Mouse (Mus musculus) c-Kit-negative CD71-positive TER-119-positive erythroid progenitor cells, embryonic 14.5 days (primary cell): ENCODE measurements around the gene Usp29.
"Not testable (repeated sequence)": the region's sequence is repeated elsewhere in the genome, so short reads cannot be mapped to it uniquely, and the experiment has no call there.

Experiments used
- DNase-seq: peaks from one replicate; pipeline ENCODE4 v3.0.0-alpha.2; 2013; ENCODE audit warnings: low read depth, low spot score

Gene Usp29

GRCm38 (mm10) chr7:6869556-6869955, 139.2 kb downstream of the Usp29 start:
- no peak for DNase-seq

- DNase-seq, result no peak
Measured at GRCm38 (mm10) chr7:6874448-6874847, 144.1 kb downstream of the Usp29 start.

- DNase-seq, result no peak
Measured at GRCm38 (mm10) chr7:6878202-6878601, 147.8 kb downstream of the Usp29 start.

- not testable (repeated sequence) for DNase-seq
Measured at GRCm38 (mm10) chr7:6878849-6879248, 148.5 kb downstream of the Usp29 start.

- DNase-seq, result no peak
Measured at GRCm38 (mm10) chr7:6879512-6880164, 149.3 kb downstream of the Usp29 start.

DNA sequence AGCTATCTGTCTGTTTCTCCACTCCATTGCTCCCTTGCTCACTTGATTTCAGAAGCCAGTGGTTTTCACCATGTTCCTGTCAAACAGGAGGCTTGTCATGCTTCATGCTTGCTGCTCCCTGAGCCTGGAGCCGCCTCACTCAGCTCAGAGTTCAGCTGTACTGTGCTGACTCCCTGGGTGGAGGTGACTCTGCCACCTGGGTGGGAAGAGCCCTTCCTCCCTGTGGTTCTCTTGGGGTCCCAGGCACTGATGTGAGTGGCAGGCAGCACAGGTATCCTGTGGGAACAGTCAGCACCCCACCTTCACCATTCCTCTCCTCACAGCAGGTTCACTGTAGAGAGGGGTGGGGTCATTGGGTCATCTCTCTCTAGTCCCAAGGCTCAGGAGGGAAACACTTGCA, 150.5 kb downstream of the Usp29 start:
- not testable (repeated sequence) for DNase-seq

DNA sequence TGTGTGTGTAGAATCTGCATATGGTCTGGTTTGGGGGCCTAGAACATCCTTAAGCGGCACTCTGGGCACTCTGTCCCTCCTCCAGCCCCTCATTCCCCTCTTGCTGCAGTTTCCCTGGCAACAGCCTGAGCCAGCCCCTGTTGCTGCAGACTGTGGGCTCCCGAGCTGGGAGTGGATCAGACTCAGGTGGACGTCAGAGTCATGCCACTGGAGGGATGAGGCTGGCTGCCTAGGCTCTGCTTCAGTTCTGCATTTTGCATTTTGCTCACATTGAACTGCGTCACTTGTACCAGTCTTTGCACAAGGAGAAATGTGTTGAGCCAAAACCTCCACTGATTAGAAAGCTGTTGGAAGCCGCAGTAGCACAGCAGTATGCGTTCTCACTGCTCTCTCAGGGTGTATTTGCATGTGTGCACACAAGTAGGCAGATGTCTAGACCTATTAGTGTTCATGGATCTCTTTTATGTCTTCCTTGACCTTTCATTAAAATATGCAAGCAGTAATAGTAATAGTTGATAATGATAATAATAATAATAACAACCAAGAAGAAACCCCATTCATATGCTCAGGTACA, 151.2 kb downstream of the Usp29 start:
- DNase-seq, result no peak

GRCm38 (mm10) chr7:6883376-6884147, 153.2 kb downstream of the Usp29 start:
- DNase-seq, result no peak

DNA sequence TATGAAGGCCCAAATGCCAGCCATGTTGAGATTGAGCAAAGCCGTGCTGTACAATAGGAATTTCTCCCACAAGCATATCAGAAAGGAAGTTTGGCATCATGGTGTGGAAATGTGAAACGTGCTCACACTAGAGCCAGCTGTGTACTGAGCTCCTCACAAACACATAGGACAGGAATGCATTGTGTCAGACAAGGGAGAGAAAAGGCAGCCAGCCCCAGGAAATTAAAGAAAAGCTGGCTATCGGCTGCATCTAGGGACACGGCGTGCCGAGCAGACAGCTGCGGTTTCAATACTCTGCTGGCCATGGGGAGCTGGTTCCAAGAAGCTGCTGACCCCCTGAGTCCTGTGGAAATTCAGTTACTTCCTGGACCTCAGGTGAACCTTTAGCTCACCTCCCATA, 155.0 kb downstream of the Usp29 start:
- DNase-seq, result no peak

GRCm38 (mm10) chr7:6886896-6887295, 156.5 kb downstream of the Usp29 start:
- DNase-seq, result no peak

GRCm38 (mm10) chr7:6889871-6890270, 159.5 kb downstream of the Usp29 start:
- no peak for DNase-seq

GRCm38 (mm10) chr7:6891206-6891605, 160.8 kb downstream of the Usp29 start:
- DNase-seq, result no peak

DNA sequence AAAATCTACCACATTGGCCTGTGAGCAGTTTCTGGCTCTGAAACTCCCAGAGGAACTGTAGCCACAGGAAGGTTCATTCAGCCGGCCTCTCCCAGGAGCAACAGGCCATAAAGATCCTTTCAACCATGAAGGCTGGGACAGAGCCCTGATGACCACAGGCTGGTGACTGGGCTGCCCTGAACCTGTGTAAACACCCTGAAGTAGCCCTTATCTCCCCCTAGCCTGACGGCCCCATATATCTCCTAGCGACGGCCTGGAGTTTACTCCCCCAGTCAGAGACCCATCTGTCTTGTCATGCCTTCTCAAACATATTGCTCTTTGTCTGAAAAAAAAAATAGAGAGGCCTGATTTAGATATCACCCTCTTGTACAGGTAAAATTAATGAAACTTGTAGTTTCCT, 166.6 kb downstream of the Usp29 start:
- DNase-seq, result not testable (repeated sequence)

GRCm38 (mm10) chr7:6900672-6901071, 170.3 kb downstream of the Usp29 start:
- DNase-seq, result no peak

DNA sequence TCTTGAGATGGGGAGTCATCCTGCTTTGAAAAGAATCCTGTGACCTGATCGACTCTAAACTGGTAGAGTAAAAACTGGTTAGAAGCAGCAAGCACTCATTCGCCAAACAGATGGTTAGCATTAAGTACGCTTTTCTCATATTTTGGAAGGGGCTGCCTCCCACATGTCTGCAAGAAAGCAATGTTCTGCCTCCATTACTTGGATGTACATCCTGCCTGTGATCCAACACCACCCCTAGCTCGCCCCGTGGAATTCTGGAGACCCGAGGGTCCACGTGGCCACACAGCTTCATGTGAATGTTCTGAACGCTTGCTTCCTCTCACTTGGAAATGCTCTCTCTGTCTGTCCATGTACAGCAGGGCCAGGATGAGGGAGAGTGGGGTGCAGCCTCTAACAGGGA, 173.1 kb downstream of the Usp29 start:
- DNase-seq, result no peak

DNA sequence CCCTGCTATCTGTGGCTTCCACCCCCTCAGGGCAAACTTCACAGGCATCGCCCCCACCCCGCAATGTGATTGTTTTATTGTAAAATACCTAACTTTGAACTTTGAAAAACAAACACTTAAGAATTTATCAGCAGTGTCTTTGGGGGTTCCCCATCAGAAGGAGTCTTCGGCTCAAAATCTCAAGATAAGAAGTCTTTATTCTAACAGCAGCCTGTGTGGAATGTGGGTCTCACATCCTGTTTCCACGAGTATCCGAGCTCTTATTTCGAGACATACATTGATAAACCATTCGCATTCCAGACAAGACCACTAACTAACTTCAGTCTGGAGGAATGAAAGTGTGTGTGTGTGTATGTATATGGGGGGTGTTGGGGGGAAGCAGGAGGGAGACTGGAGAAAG, 180.1 kb downstream of the Usp29 start:
- DNase-seq, result no peak

- DNase-seq, result no peak
Measured at GRCm38 (mm10) chr7:6911731-6912130, 181.4 kb downstream of the Usp29 start.

DNA sequence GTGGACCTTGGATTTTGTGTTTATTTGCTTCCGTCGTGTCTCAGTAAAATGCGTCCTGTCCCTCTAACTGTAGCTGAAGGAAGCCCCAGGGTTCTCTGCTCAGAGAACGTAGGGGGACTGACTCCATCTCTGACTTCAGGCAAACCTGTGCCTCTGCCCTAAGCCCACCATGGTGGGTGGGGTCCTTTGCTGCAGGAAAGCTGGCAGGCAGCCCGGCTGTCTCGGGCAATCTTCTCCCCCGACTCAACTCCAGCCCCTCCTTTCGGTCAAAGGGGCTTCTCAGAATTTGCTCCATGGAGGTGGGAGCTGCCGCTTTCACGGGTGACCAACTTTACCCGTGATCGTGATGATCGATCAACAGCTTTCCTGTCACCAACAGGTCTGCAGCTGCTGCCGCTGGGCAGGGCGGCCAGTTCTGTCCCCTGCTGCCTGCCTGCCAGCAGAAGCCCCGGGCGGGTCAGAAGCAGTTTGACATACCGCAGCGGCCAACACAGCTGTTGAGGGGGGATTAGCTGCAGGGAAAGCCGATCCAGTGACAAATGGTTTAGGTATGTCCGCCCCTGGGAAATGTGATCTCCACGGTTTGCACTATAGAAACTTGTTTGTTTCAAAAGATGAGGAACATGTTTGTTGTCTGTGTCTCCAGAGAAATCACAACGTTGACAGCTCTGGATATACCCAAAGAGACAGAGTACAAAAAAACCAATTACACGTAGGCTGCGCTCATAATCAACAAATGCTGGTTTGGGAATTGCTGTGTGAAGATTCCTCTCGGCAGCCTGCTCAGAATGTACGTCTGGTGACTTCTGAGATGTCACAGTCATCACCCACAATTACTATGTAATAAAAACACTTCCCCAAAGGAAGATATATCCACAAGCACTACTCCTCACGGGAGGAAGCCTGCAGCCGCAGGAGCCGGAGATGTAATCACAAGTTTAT, 183.3 kb downstream of the Usp29 start:
- no peak for DNase-seq

DNA sequence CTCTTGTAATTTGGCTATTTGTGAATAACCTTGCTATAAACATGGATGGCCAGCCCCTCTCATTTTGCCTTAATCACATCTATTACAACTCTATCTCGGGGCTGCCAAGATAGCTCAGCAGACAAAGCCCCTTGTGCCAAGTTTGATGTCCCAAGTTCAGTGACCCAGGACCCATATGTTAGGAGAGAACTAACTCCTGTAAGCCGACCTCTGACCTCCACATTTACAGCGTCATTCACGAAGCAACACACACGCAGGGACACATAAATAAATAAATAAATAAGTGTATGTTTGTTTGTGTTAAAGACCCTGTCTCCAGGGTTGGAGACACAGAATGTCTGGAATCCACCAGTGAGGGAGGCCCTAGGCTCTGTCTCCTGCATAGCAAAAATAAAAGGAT, 186.7 kb downstream of the Usp29 start:
- no peak for DNase-seq

DNA sequence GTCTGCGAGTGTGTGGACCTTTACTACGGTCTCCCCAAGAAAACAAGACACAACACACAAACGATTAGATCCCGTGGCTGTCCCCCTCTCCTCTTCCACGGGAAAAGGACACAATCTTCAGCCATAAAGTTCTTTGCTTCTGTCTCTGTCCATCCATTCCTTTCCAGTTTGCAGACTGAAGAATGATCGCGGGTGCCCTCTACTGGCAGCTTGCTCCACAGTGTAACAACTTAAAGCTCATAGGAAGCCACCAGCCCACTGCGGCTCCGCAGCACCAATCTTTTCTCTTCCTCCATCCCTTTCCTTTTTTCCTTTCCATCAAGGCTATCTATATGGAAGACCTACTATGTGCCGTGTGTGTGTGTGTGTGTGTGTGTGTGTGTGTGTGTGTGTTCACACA, 187.9 kb downstream of the Usp29 start:
- DNase-seq, result no peak

GRCm38 (mm10) chr7:6919131-6919870, 188.9 kb downstream of the Usp29 start:
- no peak for DNase-seq
